Mouse (Mus musculus) lung, postnatal 0 days (tissue): ENCODE measurements around the gene Atp13a2. TPM values are rescaled to one million over a fixed set of nuclear protein-coding genes. Genes with fewer than 3 reads are reported as not detected.

Experiments used
- ATAC-seq: fragments of 200-750 bp; cut with Nextera tagmentation; 2 replicates; pipeline ENCODE4 v1.8.0; 2017; ENCODE audit warnings: moderate library complexity
- DNase-seq: peaks from one replicate; pipeline ENCODE4 v3.0.0-alpha.2; 2016; ENCODE audit warnings: low spot score
- H3K27ac ChIP-seq: fragments of 300-500 bp; sonication (generic); 2 replicates; pipeline ENCODE4 v1.5.1; 2014; ENCODE audit warnings: antibody characterized with exemption, mild to moderate bottlenecking, low read length, mixed read lengths
- H3K27me3 ChIP-seq: fragments of 300-500 bp; sonication (generic); replicated peaks from 2 replicates; pipeline ENCODE4 v1.6.1; 2014; ENCODE audit warnings: low read length, mixed read lengths; ENCODE audit not compliant: insufficient read depth
- H3K36me3 ChIP-seq: fragments of 300-500 bp; sonication (generic); 2 replicates; pipeline ENCODE4 v1.6.1; 2014; ENCODE audit warnings: low read length, mixed read lengths; ENCODE audit not compliant: insufficient read depth
- H3K4me1 ChIP-seq: fragments of 300-500 bp; sonication (generic); 2 replicates; pipeline ENCODE4 v1.6.1; 2014; ENCODE audit warnings: antibody characterized with exemption, low read depth, low read length, mixed read lengths; ENCODE audit not compliant: insufficient read depth
- H3K4me2 ChIP-seq: fragments of 300-500 bp; sonication (generic); replicated peaks from 2 replicates; pipeline ENCODE4 v1.6.1; 2014; ENCODE audit warnings: low read depth, mild to moderate bottlenecking, low read length, moderate library complexity, mixed read lengths
- H3K4me3 ChIP-seq: fragments of 300-500 bp; sonication (generic); 2 replicates; pipeline ENCODE4 v1.5.1; 2014; ENCODE audit warnings: low read depth, low read length
- H3K9ac ChIP-seq: fragments of 300-500 bp; sonication (generic); replicated peaks from 2 replicates; pipeline ENCODE4 v1.6.1; 2014; ENCODE audit warnings: low read depth, mild to moderate bottlenecking
- H3K9me3 ChIP-seq: fragments of 300-500 bp; sonication (generic); 2 replicates; pipeline ENCODE4 v1.6.1; 2016; ENCODE audit warnings: low read length, mixed read lengths
- CTCF ChIP-seq: IDR thresholded peaks from 2 replicates; pipeline ENCODE4 v1.5.1; 2016; ENCODE audit warnings: antibody characterized with exemption, mild to moderate bottlenecking
- EP300 ChIP-seq: IDR thresholded peaks from 2 replicates; pipeline ENCODE4 v1.6.1; 2016; ENCODE audit warnings: antibody characterized with exemption, mild to moderate bottlenecking, control low read depth
- WGBS: fragments of 180-500 bp; shearing (Covaris S2); extraction: QIAGEN DNeasy Blood & Tissue Kit; methylation state at CpG from one replicate; pipeline ENCODE4 v1.1.7; 2014; 5-methylcytosine and 5-hydroxymethylcytosine counted together
- polyA plus RNA-seq: library from polyadenylated mRNA; unstranded; fragments of >200 nt; fragmentation: Nextera tagmentation; extraction: Ambion mirVana; gene quantifications from 2 replicates; pipeline ENCODE4 v1.2.1, GENCODE M21; 2015

Gene Atp13a2
- 34.2 and 34.4 TPM in 2 replicates for polyA plus RNA-seq

- peak; percentile 90 for DNase-seq
- WGBS, result 1% methylated on average over 52 of the region's 58 CpGs
Observed at GRCm38 (mm10) chr4:140986711-140987395, at the start of gene Atp13a2. Gene Atp13a2 (plus strand): TSS chr4:140986873.

GRCm38 (mm10) chr4:140944356-140944755, 42.3 kb upstream of the Atp13a2 start:
- Histone ChIP-seq H3K9me3 (no peaks in the 10 kb centered on the region), H3K27me3 (no peaks in the 10 kb centered on the region), H3K36me3 (no peaks in the 10 kb centered on the region), H3K4me1 (no peaks in the 10 kb centered on the region), H3K27ac (no peak overlapping the region), H3K4me3 (no peak overlapping the region), H3K9ac (no peak overlapping the region), H3K4me2 (no peak overlapping the region)
- ATAC-seq (no peak), DNase-seq (no peak)
- 87% methylated on average over 12 of the region's 12 CpGs for WGBS
- TF ChIP-seq EP300 (no peak), CTCF (no peak)

More at GRCm38 (mm10) chr4:140986711-140987395, at the start of gene Atp13a2:
- no peak for TF ChIP-seq EP300
- peak; percentile 59 for TF ChIP-seq CTCF
- H3K36me3 ChIP-seq, result no peaks in the 10 kb centered on the region
- ATAC-seq, result peak; percentile 88
- H3K4me1 ChIP-seq, result peaks cover 9% of the 10 kb centered on the region; the same call in 1 of the 2 replicates
- peak within 1 kb of the TSS; percentile 90 for H3K4me2 ChIP-seq
- no peaks in the 10 kb centered on the region for H3K27me3 ChIP-seq
- no peaks in the 10 kb centered on the region for H3K9me3 ChIP-seq
- H3K27ac ChIP-seq, result peak within 1 kb of the TSS; percentile 49; the same call in 1 of the 2 replicates
- H3K9ac ChIP-seq, result peak within 1 kb of the TSS; percentile 60
- H3K4me3 ChIP-seq, result peak within 1 kb of the TSS; percentile 83

- H3K27ac ChIP-seq, result no peak overlapping the region
- no peak overlapping the region for H3K9ac ChIP-seq
- H3K4me3 ChIP-seq, result no peak overlapping the region
- 71% methylated on average over 5 of the region's 5 CpGs for WGBS
- no peak overlapping the region for H3K4me2 ChIP-seq
- no peak for TF ChIP-seq EP300
- no peak for TF ChIP-seq CTCF
- no peaks in the 10 kb centered on the region for H3K36me3 ChIP-seq
- no peaks in the 10 kb centered on the region for H3K27me3 ChIP-seq
- no peaks in the 10 kb centered on the region for H3K9me3 ChIP-seq
- no peak for ATAC-seq
- no peak for DNase-seq
- no peaks in the 10 kb centered on the region for H3K4me1 ChIP-seq
Observed at GRCm38 (mm10) chr4:140944961-140945442, 41.7 kb upstream of the Atp13a2 start.

GRCm38 (mm10) chr4:140945571-140945970, 41.1 kb upstream of the Atp13a2 start:
- H3K4me2 ChIP-seq, result no peak overlapping the region
- no peaks in the 10 kb centered on the region for H3K36me3 ChIP-seq
- H3K27me3 ChIP-seq, result no peaks in the 10 kb centered on the region
- no peak overlapping the region for H3K9ac ChIP-seq
- H3K4me3 ChIP-seq, result no peak overlapping the region
- ATAC-seq (no peak), DNase-seq (no peak)
- no peak for TF ChIP-seq CTCF
- no peak for TF ChIP-seq EP300
- H3K4me1 ChIP-seq, result no peaks in the 10 kb centered on the region
- 87% methylated on average over 4 of the region's 4 CpGs for WGBS
- H3K9me3 ChIP-seq, result no peaks in the 10 kb centered on the region
- no peak overlapping the region for H3K27ac ChIP-seq

GRCm38 (mm10) chr4:140946048-140946447, 40.6 kb upstream of the Atp13a2 start:
- Histone ChIP-seq H3K4me2 (no peak overlapping the region), H3K4me1 (no peaks in the 10 kb centered on the region), H3K4me3 (no peak overlapping the region), H3K9ac (no peak overlapping the region), H3K9me3 (no peaks in the 10 kb centered on the region), H3K36me3 (no peaks in the 10 kb centered on the region), H3K27me3 (no peaks in the 10 kb centered on the region), H3K27ac (no peak overlapping the region)
- ATAC-seq (no peak), DNase-seq (no peak)
- TF ChIP-seq EP300, result no peak
- no peak for TF ChIP-seq CTCF
- 23% methylated on average over 4 of the region's 4 CpGs for WGBS

- Histone ChIP-seq H3K9me3 (no peaks in the 10 kb centered on the region), H3K4me1 (no peaks in the 10 kb centered on the region), H3K4me3 (no peak overlapping the region), H3K36me3 (no peaks in the 10 kb centered on the region), H3K9ac (no peak overlapping the region), H3K4me2 (no peak overlapping the region), H3K27ac (no peak overlapping the region), H3K27me3 (no peaks in the 10 kb centered on the region)
- TF ChIP-seq CTCF (no peak), EP300 (no peak)
- no peak for DNase-seq
- WGBS, result 59% methylated on average over 14 of the region's 14 CpGs
- ATAC-seq, result no peak
Observed at GRCm38 (mm10) chr4:140946580-140947205, 40.0 kb upstream of the Atp13a2 start.
